Mouse (Mus musculus) heart, adult 8-10 months (tissue): ENCODE measurements at regions not wholly inside any gene's neighbourhood (a gene's known extent, or its start where the extent isn't known, plus 50 kb on each side); places are given as distances from the start of the nearest gene placed in this dataset.
A peak's percentile ranks its signal among the peaks of the same experiment; 100 is the strongest.
"Not testable (repeated sequence)": the region's sequence is repeated elsewhere in the genome, so short reads cannot be mapped to it uniquely, and the experiment has no call there.

Experiments used
- DNase-seq: peaks from one replicate; pipeline ENCODE4 v3.0.0; 2022; ENCODE audit warnings: low spot score

DNA sequence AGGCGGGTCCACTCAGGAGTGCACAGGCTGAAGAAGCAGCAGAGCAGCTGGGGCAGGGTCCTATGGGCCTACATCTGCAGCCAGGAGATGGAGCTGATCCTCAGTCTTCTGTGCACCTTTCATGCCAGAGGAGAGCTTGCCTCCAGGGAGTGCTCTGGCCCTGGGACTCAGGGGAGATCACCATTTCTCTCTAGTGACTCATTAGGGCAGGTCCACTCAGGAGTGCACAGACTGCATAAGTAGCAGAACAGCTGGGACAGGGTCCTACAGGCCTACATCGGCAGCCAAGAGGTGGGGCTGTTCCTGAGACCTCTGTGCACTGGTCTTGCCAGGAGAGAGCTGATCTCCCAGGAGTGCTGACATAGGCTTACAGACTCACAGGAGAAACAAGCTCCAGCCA lies 159.4 kb upstream of the Gm21897 start:
- no peak for DNase-seq

- DNase-seq = no peak
Observed at GRCm38 (mm10) chr16:15175516-15175915, 141.7 kb upstream of the Gm21897 start.

DNA sequence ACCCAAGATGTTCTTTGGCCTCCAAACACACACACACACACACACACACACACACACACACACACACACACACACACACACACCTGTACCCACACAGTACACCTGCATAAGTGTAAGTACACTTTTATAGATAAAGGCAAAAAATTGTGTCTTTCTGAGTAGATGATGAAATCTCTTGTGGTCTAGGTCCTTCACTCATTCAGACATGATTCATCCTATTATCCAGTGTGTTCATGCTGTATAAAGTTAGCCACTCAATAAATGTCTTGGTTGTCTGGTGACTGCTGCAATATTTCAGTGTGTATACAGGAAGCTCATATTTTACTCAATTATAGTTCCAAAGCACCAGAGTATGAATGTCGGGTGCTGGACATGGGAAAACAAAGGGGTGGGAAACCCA lies 131.5 kb upstream of the Gm21897 start:
- DNase-seq = no peak

DNA sequence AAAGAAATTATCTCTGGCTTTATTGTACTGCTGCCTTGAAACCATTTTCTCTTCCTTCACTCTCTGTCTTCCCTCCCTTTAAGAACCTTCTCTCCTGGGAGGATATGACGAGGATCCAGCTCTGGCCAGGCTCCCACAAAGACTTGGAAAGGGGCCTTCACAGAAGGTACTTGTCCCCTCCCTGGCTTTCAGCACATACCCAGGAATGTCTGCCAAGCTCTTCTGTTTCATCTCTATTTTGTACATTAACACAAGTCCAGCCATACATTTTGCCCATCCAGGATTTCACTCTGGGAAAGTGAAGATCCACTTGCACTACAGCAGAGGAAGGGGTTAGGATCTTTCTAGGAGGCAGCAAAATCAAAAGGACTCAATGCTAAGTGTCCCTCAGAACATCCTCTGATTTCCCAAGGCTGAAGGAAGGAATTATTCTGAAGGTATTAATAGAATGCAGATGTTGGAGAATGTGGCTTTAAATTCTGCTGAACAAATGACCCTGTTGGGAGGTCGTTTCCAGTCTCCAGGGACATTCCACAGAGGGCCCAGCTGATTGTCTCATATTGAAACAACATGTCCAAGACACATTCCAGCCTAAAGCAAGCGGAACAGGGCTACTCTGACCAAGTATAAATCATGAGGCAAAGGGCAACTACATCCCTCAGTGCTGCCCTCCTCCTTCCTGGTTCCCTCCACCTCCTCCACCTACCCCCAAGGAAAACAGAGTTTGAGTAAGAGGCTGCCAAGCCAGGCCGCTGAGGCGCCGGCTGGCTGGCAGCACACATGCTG lies 122.1 kb upstream of the Gm21897 start:
- DNase-seq = peak; percentile 67

DNA sequence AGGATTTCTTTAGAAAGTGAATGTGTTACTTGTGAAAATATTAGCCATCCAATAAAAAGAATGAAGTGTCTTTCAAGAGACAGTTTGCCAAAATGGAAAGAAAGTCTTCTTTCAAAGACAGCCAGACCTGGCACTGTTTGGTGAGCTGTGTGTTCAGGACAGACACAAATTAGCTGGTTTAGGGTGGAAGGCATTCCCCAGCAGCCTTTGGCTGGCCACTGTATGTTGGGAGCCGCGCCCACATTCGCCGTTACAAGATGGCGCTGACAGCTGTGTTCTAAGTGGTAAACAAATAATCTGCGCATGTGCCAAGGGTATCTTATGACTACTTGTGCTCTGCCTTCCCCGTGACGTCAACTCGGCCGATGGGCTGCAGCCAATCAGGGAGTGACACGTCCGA lies 121.3 kb upstream of the Gm21897 start:
- DNase-seq = not testable (repeated sequence)

DNA sequence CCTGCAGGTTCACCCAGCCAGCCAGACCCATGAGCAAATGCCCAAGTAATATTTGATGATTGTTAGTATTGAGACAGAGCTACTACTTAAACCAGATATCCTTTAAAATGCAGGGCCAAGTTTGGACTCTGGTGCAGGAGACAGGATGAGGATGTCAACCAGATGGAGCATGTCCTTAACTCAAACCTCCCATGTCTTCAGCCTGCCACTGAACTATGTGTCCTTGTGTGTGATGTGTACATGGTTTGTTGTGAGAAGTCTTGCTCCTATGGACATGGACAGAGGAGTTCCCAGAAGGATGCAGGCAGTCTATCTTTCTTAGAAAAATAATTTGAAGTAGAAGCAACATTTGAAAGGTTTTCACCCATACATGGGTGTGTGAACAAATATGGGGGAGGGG lies 120.4 kb upstream of the Gm21897 start:
- DNase-seq = no peak

DNA sequence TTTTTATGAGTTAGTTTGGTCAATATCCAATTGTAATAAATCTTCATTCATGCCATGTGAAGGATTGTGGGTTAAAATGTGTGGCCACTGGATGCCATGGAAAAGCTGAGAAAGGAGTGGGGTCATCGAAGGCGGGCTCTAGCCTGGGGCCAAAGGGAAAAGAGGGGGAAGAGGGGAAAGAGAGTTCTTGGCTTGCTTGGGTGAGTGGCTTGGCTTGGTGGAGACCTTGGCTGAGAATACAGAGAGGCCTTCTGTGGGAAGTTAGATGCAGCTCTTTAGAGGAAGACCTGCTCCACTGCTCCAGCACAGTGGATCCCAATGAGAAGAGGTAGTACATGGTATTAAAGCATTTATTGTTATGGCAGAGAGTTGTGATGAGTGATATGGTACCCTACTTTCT lies 101.3 kb upstream of the Gm21897 start:
- no peak for DNase-seq

- no peak for DNase-seq
Observed at GRCm38 (mm10) chr16:15220961-15221547, 96.2 kb upstream of the Gm21897 start.

DNA sequence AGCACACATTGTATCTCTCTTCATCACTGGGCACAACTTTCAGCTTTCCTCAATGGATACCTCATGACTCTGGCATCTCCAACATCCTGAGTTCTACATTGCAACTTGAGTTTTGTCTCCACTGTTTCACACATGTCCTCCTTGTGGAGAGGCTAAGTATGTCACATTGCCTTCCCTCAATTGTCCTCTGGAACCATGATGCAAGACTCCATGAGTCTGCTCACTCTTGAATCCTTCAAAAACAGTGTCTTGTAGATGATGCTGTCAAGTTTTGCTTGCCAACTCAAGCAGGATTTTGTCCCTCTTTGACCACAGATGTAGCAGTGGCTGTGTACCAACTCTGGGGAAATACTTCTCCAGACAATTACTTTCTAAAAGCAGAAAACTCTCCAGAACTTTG lies 79.4 kb upstream of the Gm21897 start:
- DNase-seq = no peak

GRCm38 (mm10) chr16:15238449-15238848 lies 78.8 kb upstream of the Gm21897 start:
- DNase-seq = no peak

DNA sequence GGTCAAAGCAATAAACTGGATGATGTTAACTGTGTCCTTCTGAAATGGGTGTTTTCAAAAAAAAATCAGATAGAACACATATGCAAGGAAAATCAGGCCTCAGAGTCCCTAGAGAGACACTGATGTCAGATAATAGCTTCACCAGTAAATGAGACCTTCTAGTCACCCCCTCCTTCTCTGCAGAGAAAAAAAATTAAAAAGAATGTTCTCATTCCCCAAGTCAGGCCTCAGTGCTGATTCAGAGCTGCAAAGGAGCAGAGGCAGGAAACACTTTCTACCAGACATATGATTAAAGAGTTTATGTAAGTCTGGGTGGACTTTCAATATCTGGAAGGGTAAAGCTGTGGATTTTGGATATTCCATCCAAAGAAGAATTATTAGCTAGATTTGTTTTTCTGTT lies 67.1 kb upstream of the Gm21897 start:
- DNase-seq = no peak

DNA sequence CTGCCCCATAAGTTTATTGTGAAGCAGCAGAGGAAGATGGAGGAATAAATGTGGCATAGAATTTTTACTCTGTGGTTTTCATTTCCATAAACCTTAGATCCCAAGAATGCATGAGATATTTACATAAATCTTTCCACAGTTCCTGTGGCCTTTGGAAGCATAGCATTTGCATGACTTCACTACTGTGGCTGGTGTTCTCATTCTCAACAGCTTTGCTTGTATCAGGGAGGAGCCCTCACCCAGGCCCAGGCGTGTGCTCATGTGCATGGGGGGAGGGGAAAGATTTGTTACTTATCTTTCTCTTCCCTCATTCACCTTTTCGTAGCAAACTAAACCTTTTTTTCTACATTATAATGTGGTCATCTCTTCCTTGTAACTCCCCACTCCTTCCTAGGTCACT lies 65.6 kb upstream of the Gm21897 start:
- no peak for DNase-seq

GRCm38 (mm10) chr16:15252666-15253347 lies 64.5 kb upstream of the Gm21897 start:
- DNase-seq = peak; percentile 19

DNA sequence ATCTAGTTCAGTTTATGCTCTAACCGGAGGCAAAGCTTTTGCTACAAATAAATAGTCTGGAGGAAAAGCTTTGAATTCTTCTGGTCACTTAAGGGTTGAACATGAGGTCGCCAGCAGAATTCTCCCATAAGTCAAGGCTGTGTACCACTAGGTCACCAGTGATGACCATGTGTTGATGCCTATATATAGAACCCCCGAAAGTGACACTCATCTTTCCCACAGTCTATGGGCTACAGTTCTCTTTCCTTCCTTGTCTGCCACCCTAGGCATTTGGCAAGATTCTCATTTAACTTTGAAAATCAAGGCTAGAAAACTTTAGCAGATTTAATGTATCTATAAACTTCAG lies 63.9 kb upstream of the Gm21897 start:
- no peak for DNase-seq

GRCm38 (mm10) chr16:15254669-15255068 lies 62.6 kb upstream of the Gm21897 start:
- no peak for DNase-seq

DNA sequence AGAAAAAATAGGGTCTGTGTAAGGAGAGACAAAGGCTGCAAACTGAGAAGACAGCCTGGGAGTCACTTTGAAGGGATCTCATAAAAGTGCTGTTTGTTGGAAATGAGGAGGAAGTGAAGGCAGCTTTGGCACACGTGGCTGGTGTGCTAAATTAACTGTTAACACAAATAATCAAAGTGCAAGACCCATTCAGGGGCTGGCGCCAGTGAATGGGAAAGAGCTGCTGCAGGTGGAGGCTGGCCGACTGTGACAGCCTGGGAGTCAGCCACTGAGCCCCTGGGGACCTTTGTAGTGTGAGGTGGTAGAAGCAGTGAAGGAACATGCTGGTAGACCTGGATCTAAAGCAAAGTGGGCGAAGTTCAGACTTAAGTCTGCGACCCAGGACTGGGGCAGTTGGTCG lies 57.8 kb upstream of the Gm21897 start:
- DNase-seq = no peak

DNA sequence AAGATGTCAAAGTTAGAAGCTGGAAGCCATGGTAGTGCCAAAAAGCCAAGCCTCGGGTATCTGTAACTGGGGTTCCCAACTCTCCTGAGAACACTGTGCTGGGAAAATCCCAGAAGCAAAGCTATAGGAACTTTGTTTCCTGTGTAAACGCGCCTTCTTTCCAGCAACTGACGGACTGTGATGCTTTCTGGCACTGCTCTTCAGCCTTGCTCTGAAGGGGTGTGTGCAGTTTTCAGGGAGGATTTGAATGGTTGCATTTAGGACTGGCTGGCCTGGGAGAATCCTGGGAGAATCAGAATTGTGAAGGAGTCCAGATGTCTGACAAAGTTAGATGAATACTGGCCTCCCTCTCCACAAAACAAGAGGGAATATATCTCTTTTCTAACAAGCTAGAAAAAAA lies 57.2 kb upstream of the Gm21897 start:
- DNase-seq = no peak
